Mouse (Mus musculus) cerebellum, adult 2 months (tissue): ENCODE results near the gene Lrmda.

ENCODE experiments used
- CTCF ChIP-seq: fragments of 200-500 bp; IDR thresholded peaks from 2 replicates; pipeline ENCODE4 v1.5.1; 2011; ENCODE audit warnings: low read depth, mild to moderate bottlenecking, control low read depth, low read length, moderate library complexity, borderline replicate concordance; ENCODE audit not compliant: insufficient read depth
- POLR2A ChIP-seq: fragments of 200-500 bp; IDR thresholded peaks from 2 replicates; pipeline ENCODE4 v1.6.1; 2011; ENCODE audit warnings: low read length, control low read depth, borderline replicate concordance; ENCODE audit not compliant: insufficient read depth

- no peak for TF ChIP-seq CTCF
- no peak for TF ChIP-seq POLR2A
These were observed 387.1 kb downstream of the Lrmda start for GRCm38 (mm10) chr14:22406623-22407022.
